Mouse (Mus musculus): Measurements from ENCODE around the gene Gm44503. TPM values are rescaled to one million over a fixed set of nuclear protein-coding genes. Genes with fewer than 3 reads are reported as not detected.

Gene Gm44503
- not detected for polyA plus RNA-seq (2017; shearing (Covaris generic))

GRCm38 (mm10) chr9:72958521-72959450, at the start of gene Gm44503, which contains the start of gene Dyx1c1:
Gene Gm44503, plus strand, starts transcription at chr9:72958852.
Gene Dyx1c1, plus strand, starts transcription at chr9:72958785.

GRCm38 (mm10) chr9:72925021-72925934, 33.4 kb upstream of the Gm44503 start, which contains the start of gene Pygo1:
Gene Pygo1, plus strand, starts transcription at chr9:72925645.

GRCm38 (mm10) chr9:72985250-72986220, 26.9 kb downstream of the Gm44503 start, which contains the start of the genes Ccpg1os and Ccpg1:
Gene Ccpg1os, minus strand, starts transcription at chr9:72985382.
Gene Ccpg1, plus strand, starts transcription at chr9:72985429.

GRCm38 (mm10) chr9:73040080-73040479, 81.4 kb downstream of the Gm44503 start, which contains the start of gene Pigb:
Gene Pigb, minus strand, starts transcription at chr9:73040378.

DNA sequence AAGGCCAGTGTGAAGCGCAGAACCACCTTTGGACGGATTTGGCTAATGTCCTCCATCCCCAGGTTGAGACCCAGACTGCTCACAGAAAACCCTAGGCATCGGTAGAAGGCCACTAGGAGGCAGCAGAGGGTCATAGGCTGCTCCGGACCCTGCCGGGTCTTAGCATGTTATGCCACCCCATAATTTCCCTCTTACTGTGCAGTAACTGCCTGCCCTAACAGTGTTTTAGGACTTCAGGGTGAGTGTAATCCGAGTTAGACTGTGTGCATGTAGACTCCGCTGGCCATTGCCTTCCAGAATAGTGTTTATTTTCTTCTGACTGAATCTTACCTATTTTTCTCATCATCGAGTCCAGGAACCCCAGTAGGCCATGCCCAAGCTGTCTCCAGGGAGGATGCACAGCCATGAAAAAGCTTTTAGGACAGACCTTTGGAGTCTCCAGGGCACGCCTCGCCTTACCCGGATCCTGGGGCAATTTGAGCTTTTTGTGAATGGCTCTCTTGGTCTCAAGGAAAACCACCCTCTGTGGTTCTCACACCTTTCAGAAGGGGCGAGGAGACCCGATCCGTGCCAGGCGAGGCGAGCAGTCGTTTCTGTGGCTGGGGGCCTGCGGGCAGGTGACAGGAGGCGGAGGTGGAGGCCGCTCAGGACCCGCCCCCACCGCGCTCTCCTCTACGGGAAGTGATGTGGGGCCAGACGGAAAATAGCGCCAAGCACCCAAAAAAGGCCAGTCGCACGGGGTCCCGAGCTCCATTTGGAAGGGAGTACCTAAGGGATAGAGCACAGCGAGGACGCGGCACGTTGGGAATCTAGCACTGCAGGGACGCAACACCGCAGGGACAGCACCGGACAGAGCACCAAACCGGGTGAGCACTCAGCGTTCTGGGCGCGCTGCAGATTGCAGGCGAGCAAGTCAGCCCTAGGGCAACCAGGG, 85.8 kb downstream of the Gm44503 start, which contains the start of gene Rab27a:
Gene Rab27a (plus strand): TSS at position 709 of the 934 bp plus-strand sequence.

Other genes with a start within 250 kb of the Gm44503 start
- 0.23 TPM for gene Prtg, start 152.0 kb upstream of the Gm44503 start, polyA plus RNA-seq (2017; shearing (Covaris generic))
- gene Pygo1, start 33.2 kb upstream of the Gm44503 start, polyA plus RNA-seq (2017; shearing (Covaris generic)): 0.10 TPM
- 1.1 TPM for gene Dyx1c1, start 67 bp upstream of the Gm44503 start, polyA plus RNA-seq (2017; shearing (Covaris generic))
- 1.7 TPM for gene Ccpg1os, start 26.5 kb downstream of the Gm44503 start, polyA plus RNA-seq (2017; shearing (Covaris generic))
- gene Ccpg1, start 26.6 kb downstream of the Gm44503 start, polyA plus RNA-seq (2017; shearing (Covaris generic)): 116 TPM
- gene Pigb, start 81.5 kb downstream of the Gm44503 start, polyA plus RNA-seq (2017; shearing (Covaris generic)): 12.4 TPM
- gene Rab27a, start 86.0 kb downstream of the Gm44503 start, polyA plus RNA-seq (2017; shearing (Covaris generic)): 45.8 TPM
- not detected for gene Khdc3, start 143.0 kb downstream of the Gm44503 start, polyA plus RNA-seq (2017; shearing (Covaris generic))
- gene Gm20509, start 143.6 kb downstream of the Gm44503 start, polyA plus RNA-seq (2017; shearing (Covaris generic)): not detected
- gene Rsl24d1, start 154.6 kb downstream of the Gm44503 start, polyA plus RNA-seq (2017; shearing (Covaris generic)): 50.2 TPM